Mouse (Mus musculus) 416B (cell line): ENCODE results near the gene Pate2.
"Not testable (repeated sequence)": the region's sequence is repeated elsewhere in the genome, so short reads cannot be mapped to it uniquely, and the experiment has no call there.

ENCODE experiments used
- DNase-seq: peaks from one replicate; pipeline ENCODE4 v3.0.0; 2011; ENCODE audit warnings: low read depth

Gene Pate2

GRCm38 (mm10) chr9:35556494-35557102 lies 13.5 kb upstream of the Pate2 start:
- DNase-seq, result no peak

DNA sequence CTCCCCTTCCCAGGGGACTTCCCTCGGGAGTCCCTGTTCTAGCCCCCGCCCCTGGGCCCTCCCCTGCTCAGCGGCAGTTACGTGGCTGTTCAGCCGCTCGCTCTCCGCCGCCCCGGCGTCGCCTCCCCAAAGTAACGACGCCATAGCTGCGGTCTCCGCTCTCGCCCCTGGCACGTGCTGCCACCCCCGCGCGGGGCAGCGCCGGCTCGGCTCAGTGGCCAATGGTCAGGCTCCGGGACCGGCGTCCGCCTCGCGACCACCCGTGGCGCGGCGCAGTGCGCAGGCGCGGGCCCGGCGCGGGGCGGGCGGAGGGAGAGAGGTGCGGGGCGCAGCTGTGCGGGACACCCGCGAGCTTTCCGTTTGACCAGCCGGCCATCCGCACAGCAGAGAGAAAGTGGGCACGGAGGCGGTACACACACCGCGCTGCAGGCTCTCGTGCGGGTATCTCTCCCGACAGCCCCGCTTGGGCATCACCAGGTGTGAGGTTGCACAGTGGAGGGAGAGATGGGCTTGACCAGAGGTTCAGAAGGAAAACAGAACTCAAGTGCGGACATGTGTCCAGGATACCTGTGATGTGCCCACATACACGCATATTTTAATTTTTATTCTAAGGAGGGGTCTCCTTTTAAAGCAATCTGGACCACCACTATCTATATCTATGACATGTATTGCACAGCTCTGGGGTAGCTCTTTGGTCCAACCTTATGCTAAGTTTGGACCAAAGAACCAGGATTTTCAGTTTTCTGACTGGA lies 11.7 kb upstream of the Pate2 start, which contains the start of the genes Ddx25 and Pus3:
TSS of gene Ddx25 (minus strand) at position 272 of the 752 bp plus-strand sequence.
TSS of gene Pus3 (plus strand) at position 339 of the 752 bp plus-strand sequence.
- DNase-seq, result no peak

- peak; percentile 89 for DNase-seq
Observed at GRCm38 (mm10) chr9:35559009-35559890, 10.8 kb upstream of the Pate2 start.

- DNase-seq, result no peak
Observed at GRCm38 (mm10) chr9:35561076-35561475, 9.0 kb upstream of the Pate2 start.

- DNase-seq, result no peak
Observed at GRCm38 (mm10) chr9:35561583-35561982, 8.5 kb upstream of the Pate2 start.

- DNase-seq, result no peak
Observed at GRCm38 (mm10) chr9:35564536-35565240, 5.4 kb upstream of the Pate2 start.

DNA sequence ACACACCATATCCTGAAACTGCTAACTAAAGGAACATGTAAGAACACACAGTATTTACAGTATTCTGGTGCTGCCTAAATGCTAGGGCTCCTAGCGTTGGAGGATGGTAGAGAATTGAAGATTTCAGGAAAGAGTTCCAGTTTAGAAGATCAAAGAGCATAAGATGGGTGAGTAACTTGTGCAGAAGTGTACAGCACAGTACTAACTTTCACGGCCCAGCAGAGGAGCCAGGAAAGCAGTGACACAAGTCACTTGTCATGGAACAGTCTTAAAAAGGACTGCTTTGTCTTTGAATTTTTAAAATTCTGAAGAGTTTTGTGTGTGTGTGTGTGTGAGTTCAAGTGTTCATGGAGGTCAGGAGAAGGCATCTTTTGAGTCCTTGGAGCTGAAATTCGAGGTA lies 2.1 kb upstream of the Pate2 start:
- no peak for DNase-seq

DNA sequence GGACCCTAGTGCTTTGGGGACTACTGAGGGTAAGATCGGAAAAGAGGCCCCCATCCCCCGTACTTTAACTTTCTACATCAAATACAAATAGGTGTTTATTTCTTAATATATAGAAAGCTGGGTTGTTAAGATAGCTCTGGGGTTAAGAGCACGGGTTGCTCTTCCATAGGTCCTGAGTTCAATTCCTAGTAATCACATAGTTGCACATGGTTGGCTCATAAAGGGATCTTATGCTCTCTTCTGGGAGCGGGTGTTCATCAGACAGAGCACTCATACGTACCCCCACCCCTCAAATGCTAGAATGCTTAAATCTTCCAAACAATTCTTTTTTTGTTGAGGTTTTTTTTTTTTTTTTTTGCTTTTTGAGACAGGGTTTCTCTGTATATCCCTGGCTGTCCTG lies 579 bp downstream of the Pate2 start:
- DNase-seq, result no peak

GRCm38 (mm10) chr9:35574416-35574815 lies 4.3 kb downstream of the Pate2 start:
- DNase-seq, result no peak

DNA sequence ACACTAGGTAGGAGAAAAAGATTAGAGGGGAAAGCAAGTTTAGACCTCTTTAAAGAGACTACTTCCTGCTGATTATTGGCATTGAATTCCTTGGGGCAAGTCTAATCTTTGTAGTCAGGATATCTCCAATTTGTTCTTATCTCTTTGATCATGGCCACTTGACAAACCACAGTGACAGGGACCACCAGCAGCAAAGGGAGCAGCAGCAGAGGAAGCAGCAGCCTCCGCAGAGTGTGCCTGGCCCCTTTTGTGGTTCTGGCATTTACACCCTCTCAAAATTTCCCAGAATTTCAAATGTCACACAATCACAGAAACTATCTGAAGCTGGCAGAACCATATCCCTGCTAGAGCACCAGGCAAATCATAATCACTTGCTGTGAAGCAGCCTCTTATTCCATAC lies 17.6 kb downstream of the Pate2 start:
- DNase-seq, result no peak

DNA sequence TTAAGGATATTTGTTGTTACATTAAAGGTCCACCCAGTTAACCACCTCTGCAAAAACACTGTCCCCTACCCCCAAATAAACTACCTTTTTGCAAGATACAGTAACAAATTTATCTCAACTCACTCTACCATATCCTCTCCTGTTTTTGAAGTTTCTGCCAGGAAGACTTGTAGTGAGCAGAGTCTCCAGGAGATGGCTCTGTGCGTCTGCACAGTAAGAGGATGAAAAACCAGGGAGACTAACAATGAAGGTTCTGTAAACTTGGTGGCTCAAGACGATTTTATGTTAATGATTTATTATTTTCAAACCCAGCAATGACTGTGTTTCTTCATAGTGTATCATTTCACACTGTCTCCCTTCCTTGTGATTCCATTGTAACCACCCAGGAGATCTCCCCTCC lies 22.8 kb downstream of the Pate2 start:
- DNase-seq, result peak; percentile 57

DNA sequence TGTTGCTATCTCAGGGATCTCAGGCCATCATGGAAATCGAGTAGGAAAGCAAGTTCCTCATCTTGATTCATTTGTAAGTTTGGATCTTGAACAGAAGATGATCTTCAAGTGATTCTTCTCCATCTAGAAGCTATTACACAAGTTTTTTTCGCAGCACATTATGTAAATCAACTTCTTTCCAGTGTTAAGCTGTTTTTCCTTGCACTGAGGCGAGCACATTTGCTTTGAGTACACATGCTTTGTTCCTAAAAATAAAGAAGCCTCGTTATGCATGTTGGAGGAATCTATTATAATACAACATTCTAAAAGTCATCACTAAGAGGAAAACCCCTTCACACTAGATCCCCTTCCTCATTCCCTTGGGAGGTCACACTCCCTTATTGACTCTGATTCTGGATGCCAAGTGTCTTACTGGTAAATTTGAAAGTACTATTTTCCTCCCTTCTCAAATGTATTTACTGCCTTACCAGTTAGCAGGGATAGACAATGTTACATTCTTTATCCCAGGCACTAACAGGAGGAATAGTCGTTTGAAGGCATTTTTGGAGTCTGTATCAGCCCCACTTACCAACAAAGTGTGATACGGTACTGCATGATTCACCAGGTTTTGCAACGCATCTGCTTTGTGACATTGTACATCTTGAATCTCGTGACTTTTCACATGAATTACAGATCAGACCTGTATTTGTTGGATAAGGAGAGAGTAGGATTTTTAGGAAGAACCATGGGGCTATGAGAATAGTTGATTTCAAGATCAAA lies 37.7 kb downstream of the Pate2 start:
- DNase-seq, result no peak

DNA sequence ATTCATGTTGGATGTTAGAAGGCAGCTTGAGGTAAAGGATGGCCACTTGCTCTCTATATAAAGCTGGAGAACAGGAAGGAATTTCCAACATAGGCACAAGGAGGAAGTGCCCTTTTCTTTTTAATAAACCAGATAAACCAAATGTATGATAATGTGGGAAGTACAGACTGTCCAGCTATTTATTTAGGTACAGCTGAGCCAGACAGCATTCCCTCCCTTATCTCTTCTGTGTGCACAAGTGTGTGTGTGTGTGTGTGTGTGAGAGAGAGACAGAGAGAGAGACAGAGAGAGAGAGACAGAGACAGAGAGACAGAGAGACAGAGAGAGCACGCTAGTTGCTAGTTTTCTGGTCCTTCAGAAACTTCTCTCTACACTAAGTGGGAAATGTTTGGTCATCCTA lies 41.8 kb downstream of the Pate2 start, which contains the start of gene Pate4:
TSS of gene Pate4 (minus strand) at position 101 of the 400 bp plus-strand sequence.
- DNase-seq, result no peak

DNA sequence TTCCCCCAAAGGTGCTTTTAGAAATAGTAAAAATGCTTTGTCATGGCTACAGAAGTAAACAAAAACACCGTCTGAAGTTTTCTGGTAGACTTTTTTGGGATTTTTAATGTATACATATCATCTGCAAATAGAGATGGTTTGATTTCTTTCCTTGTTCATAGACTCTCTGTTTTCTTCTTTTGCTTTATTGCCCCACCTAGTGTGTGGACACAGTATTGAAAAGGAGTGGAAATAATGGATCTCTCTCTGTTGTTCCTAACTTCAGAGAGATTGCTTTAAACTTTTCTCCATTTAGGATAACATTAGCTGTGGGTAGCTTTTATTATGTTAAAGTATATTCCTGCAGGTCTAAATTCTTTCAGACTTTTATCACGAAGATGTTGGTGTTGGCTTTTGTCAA lies 43.9 kb downstream of the Pate2 start:
- DNase-seq, result peak; percentile 18

DNA sequence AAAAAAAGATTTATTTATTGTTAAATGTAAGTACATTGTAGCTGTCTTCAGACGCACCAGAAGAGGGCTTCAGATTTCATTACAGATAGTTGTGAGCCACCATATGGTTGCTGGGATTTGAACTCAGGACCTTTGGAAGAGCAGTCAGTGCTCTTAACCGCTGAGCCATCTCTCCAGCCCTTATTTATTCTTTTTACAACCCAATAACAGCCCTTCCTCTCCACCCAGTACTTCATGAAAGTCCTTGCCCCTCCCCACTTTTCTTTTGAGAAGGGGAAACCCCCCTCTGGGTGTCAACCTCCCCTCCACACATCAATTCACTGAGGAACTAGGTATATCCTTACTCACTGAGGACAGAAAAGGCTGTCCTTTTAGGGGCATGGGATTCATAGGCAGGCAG lies 46.7 kb downstream of the Pate2 start:
- DNase-seq, result not testable (repeated sequence)

- no peak for DNase-seq
Observed at GRCm38 (mm10) chr9:35632981-35633380, 62.9 kb downstream of the Pate2 start.

- no peak for DNase-seq
Observed at GRCm38 (mm10) chr9:35648102-35648501, 78.0 kb downstream of the Pate2 start, which contains the start of gene Pate3. Gene Pate3, minus strand, starts transcription at chr9:35648202.

GRCm38 (mm10) chr9:35673557-35673956 lies 103.5 kb downstream of the Pate2 start:
- no peak for DNase-seq

DNA sequence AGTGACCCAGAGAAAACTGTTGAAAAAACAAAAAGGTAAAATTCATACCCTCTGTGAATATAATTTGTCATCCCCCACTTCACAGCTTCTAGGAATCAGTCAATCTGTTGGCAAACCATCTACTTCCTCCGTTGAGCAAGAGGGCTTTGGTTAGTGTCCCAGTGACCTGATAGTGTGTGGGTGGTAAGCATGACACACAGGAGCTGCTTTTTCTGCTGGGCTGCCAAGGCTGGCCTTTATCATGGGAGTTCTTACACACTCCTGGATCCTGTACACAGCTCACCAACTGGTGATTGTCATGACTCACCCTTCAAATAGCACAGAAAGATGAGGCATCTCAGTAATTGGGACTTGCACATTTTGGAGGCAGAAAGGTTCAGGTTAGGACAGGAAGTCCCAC lies 116.9 kb downstream of the Pate2 start, which contains the start of gene Pate1:
TSS of gene Pate1 (minus strand) at position 378 of the 400 bp plus-strand sequence.
- DNase-seq, result peak; percentile 56

DNA sequence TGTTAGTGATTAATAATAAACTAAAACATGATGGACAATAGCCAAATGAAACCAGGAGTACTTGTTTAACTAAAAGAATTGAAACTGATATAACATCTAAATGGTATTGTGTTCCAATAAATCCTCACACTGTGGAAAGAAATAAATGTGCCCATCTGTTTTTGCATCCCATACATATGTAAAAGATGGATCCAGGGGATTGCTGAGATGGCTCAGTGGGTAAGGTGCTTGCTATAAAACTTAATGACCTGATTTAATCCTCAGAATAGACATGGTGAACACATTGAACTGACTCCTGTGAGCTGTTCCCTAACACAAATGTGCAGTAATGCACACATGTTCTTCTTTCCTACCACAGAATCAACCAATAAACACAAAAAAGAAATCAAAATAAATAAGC lies 121.8 kb downstream of the Pate2 start:
- no peak for DNase-seq

GRCm38 (mm10) chr9:35707265-35707664 lies 137.2 kb downstream of the Pate2 start:
- DNase-seq, result peak; percentile 8
